Mouse (Mus musculus): ENCODE measurements around the gene Fcrla. TPM values are rescaled to one million over a fixed set of nuclear protein-coding genes. Genes with fewer than 3 reads are reported as not detected.

The Fcrla gene
- polyA plus RNA-seq, 1 experiment = not detected

DNA sequence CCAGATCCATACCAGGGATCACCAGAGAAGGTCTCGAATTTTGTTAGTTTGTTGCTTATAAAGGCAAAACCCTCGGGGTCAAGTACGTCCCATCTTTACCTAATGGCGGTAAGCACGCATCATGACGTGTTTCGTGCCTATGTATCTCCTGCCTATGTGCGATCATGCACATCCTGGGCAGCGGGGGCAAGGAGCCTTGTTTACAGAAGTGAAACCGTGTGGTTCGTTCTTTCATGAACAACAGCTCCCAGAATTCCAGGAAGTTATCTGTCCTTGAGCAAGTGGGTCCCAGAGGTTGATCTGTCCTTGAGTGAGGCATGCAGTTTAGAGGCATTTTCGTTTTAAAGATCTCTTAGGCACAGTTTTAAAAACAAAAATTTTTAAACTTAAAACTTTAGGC, 11.9 kb upstream of the Fcrla start:
- no peaks in the 10 kb centered on the region for H3K36me3 ChIP-seq (ENCODE audit: control insufficient read depth, insufficient read depth)
- TF ChIP-seq USF1 (IDR thresholded peaks at IDR 0.05; ENCODE audit: low read depth) (no peak), MYOD1 (IDR thresholded peaks at IDR 0.05; ENCODE audit: control insufficient read depth, insufficient read length, low read depth) (no peak), MAX (IDR thresholded peaks at IDR 0.05) (no peak), MYOG (IDR thresholded peaks at IDR 0.05; ENCODE audit: control insufficient read depth, extremely low read depth, insufficient read length) (no peak), CEBPB (IDR thresholded peaks at IDR 0.05; ENCODE audit: low read depth) (no peak), CTCF (IDR thresholded peaks at IDR 0.05; ENCODE audit: control insufficient read depth, insufficient read depth, insufficient read length) (no peak), FOSL1 (IDR thresholded peaks at IDR 0.05; ENCODE audit: insufficient read depth, low read length, poor library complexity, severe bottlenecking) (no peak)
- H3K27me3 ChIP-seq (ENCODE audit: control insufficient read depth, insufficient read depth, insufficient read length) = no peaks in the 10 kb centered on the region
- no peaks in the 10 kb centered on the region for H3K79me3 ChIP-seq (ENCODE audit: low read depth)
- no peaks in the 10 kb centered on the region for H3K79me2 ChIP-seq (ENCODE audit: control insufficient read depth, insufficient read depth)
- no peak overlapping the region for H3K4me3 ChIP-seq (ENCODE audit: insufficient read depth, poor library complexity, severe bottlenecking)
- H3ac ChIP-seq (ENCODE audit: control insufficient read depth, insufficient read length, low read depth) = no peak overlapping the region

DNA sequence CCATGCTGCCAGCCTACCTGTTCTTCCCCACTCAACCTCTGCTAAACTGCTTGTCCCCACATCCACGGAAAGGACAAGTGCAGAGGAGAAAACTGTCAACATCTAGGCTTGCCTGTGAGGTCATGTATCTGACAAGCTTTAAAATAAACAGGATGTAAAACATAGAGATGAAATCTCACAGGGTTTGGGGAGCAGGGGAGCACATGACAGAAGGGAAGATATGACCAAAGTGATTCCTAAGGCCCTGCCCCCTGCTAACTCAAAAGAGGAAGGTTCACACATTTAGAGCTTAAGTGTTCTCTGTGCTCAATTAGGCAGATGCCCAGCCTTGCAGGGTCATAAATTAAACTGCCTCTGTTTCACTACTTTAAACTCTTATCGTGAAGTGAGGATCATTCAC, 7.0 kb upstream of the Fcrla start:
- H3ac ChIP-seq (ENCODE audit: control insufficient read depth, insufficient read length, low read depth) = no peak overlapping the region
- no peaks in the 10 kb centered on the region for H3K36me3 ChIP-seq (ENCODE audit: control insufficient read depth, insufficient read depth)
- H3K79me2 ChIP-seq (ENCODE audit: control insufficient read depth, insufficient read depth) = no peaks in the 10 kb centered on the region
- no peaks in the 10 kb centered on the region for H3K79me3 ChIP-seq (ENCODE audit: low read depth)
- TF ChIP-seq MYOD1 (IDR thresholded peaks at IDR 0.05; ENCODE audit: control insufficient read depth, insufficient read length, low read depth) (no peak), CTCF (IDR thresholded peaks at IDR 0.05; ENCODE audit: control insufficient read depth, insufficient read depth, insufficient read length) (no peak), MYOG (IDR thresholded peaks at IDR 0.05; ENCODE audit: control insufficient read depth, extremely low read depth, insufficient read length) (no peak), USF1 (IDR thresholded peaks at IDR 0.05; ENCODE audit: low read depth) (no peak), CEBPB (IDR thresholded peaks at IDR 0.05; ENCODE audit: low read depth) (no peak), FOSL1 (IDR thresholded peaks at IDR 0.05; ENCODE audit: insufficient read depth, low read length, poor library complexity, severe bottlenecking) (no peak), MAX (IDR thresholded peaks at IDR 0.05) (no peak)
- no peaks in the 10 kb centered on the region for H3K27me3 ChIP-seq (ENCODE audit: control insufficient read depth, insufficient read depth, insufficient read length)
- H3K4me3 ChIP-seq (ENCODE audit: insufficient read depth, poor library complexity, severe bottlenecking) = no peak overlapping the region

- H3K36me3 ChIP-seq (ENCODE audit: control insufficient read depth, insufficient read depth) = no peaks in the 10 kb centered on the region
- H3K4me3 ChIP-seq (ENCODE audit: insufficient read depth, poor library complexity, severe bottlenecking) = no peak overlapping the region
- H3K79me3 ChIP-seq (ENCODE audit: low read depth) = no peaks in the 10 kb centered on the region
- no peak overlapping the region for H3ac ChIP-seq (ENCODE audit: control insufficient read depth, insufficient read length, low read depth)
- H3K27me3 ChIP-seq (ENCODE audit: control insufficient read depth, insufficient read depth, insufficient read length) = no peaks in the 10 kb centered on the region
- TF ChIP-seq MYOD1 (IDR thresholded peaks at IDR 0.05; ENCODE audit: control insufficient read depth, insufficient read length, low read depth) = no peak
- TF ChIP-seq MAX (IDR thresholded peaks at IDR 0.05) = no peak
- no peak for TF ChIP-seq CTCF (IDR thresholded peaks at IDR 0.05; ENCODE audit: control insufficient read depth, insufficient read depth, insufficient read length)
- no peak for TF ChIP-seq USF1 (IDR thresholded peaks at IDR 0.05; ENCODE audit: low read depth)
- TF ChIP-seq CEBPB (IDR thresholded peaks at IDR 0.05; ENCODE audit: low read depth) = no peak
- TF ChIP-seq FOSL1 (IDR thresholded peaks at IDR 0.05; ENCODE audit: insufficient read depth, low read length, poor library complexity, severe bottlenecking) = no peak
- no peak for TF ChIP-seq MYOG (IDR thresholded peaks at IDR 0.05; ENCODE audit: control insufficient read depth, extremely low read depth, insufficient read length)
- no peaks in the 10 kb centered on the region for H3K79me2 ChIP-seq (ENCODE audit: control insufficient read depth, insufficient read depth)
These were observed 6.6 kb upstream of the Fcrla start for GRCm38 (mm10) chr1:170933940-170934339.

DNA sequence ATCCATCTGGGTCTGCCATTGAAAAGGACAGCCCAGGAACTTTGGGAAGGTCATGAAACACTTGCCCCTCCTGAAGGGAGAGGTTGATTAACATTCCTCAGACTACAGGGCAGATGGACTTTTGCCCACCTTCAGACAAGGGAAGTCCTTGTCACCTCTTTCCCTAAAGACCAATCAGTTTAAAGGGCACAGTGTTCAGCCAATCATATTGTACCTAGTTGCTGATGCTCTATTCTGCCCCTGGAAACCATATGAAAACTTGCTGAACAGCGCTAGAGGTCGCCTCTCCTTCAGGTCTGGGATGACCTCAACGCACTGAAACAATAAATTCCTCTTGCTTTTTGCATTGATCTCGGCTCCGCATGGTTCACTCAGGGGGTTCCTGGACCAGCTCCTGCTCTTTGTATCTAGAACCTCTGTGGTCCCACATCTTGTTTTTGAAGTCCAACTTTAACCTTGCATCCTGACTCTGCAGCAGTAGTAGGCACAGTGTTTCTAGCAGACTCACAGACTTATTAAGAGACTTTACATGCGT, 6.1 kb upstream of the Fcrla start:
- TF ChIP-seq MAX (IDR thresholded peaks at IDR 0.05) (no peak), CTCF (IDR thresholded peaks at IDR 0.05; ENCODE audit: control insufficient read depth, insufficient read depth, insufficient read length) (no peak), MYOD1 (IDR thresholded peaks at IDR 0.05; ENCODE audit: control insufficient read depth, insufficient read length, low read depth) (no peak), MYOG (IDR thresholded peaks at IDR 0.05; ENCODE audit: control insufficient read depth, extremely low read depth, insufficient read length) (no peak), CEBPB (IDR thresholded peaks at IDR 0.05; ENCODE audit: low read depth) (no peak), USF1 (IDR thresholded peaks at IDR 0.05; ENCODE audit: low read depth) (no peak), FOSL1 (IDR thresholded peaks at IDR 0.05; ENCODE audit: insufficient read depth, low read length, poor library complexity, severe bottlenecking) (no peak)

GRCm38 (mm10) chr1:170932043-170932442, 4.7 kb upstream of the Fcrla start:
- Histone ChIP-seq H3K79me2 (ENCODE audit: control insufficient read depth, insufficient read depth) (no peaks in the 10 kb centered on the region), H3K79me3 (ENCODE audit: low read depth) (no peaks in the 10 kb centered on the region), H3ac (ENCODE audit: control insufficient read depth, insufficient read length, low read depth) (no peak overlapping the region), H3K36me3 (ENCODE audit: control insufficient read depth, insufficient read depth) (no peaks in the 10 kb centered on the region), H3K4me3 (ENCODE audit: insufficient read depth, poor library complexity, severe bottlenecking) (no peak overlapping the region), H3K27me3 (ENCODE audit: control insufficient read depth, insufficient read depth, insufficient read length) (no peaks in the 10 kb centered on the region)
- no peak for TF ChIP-seq MYOG (IDR thresholded peaks at IDR 0.05; ENCODE audit: control insufficient read depth, extremely low read depth, insufficient read length)
- no peak for TF ChIP-seq MAX (IDR thresholded peaks at IDR 0.05)
- TF ChIP-seq MYOD1 (IDR thresholded peaks at IDR 0.05; ENCODE audit: control insufficient read depth, insufficient read length, low read depth) = no peak
- no peak for TF ChIP-seq CEBPB (IDR thresholded peaks at IDR 0.05; ENCODE audit: low read depth)
- TF ChIP-seq FOSL1 (IDR thresholded peaks at IDR 0.05; ENCODE audit: insufficient read depth, low read length, poor library complexity, severe bottlenecking) = no peak
- TF ChIP-seq CTCF (IDR thresholded peaks at IDR 0.05; ENCODE audit: control insufficient read depth, insufficient read depth, insufficient read length) = no peak
- TF ChIP-seq USF1 (IDR thresholded peaks at IDR 0.05; ENCODE audit: low read depth) = no peak

More for the DNA sequence above, 6.1 kb upstream of the Fcrla start:
- H3K79me2 ChIP-seq (ENCODE audit: control insufficient read depth, insufficient read depth) = no peaks in the 10 kb centered on the region
- H3K4me3 ChIP-seq (ENCODE audit: insufficient read depth, poor library complexity, severe bottlenecking) = no peak overlapping the region
- H3K36me3 ChIP-seq (ENCODE audit: control insufficient read depth, insufficient read depth) = no peaks in the 10 kb centered on the region
- H3ac ChIP-seq (ENCODE audit: control insufficient read depth, insufficient read length, low read depth) = no peak overlapping the region
- no peaks in the 10 kb centered on the region for H3K79me3 ChIP-seq (ENCODE audit: low read depth)
- H3K27me3 ChIP-seq (ENCODE audit: control insufficient read depth, insufficient read depth, insufficient read length) = no peaks in the 10 kb centered on the region
